Mouse (Mus musculus) layer of hippocampus, adult 9-10 months (tissue): Measurements from ENCODE around the gene Tmem14a.
"Not testable (repeated sequence)": the region's sequence is repeated elsewhere in the genome, so short reads cannot be mapped to it uniquely, and the experiment has no call there.

Source experiments
- DNase-seq: peaks from one replicate; pipeline ENCODE4 v3.0.0; 2022; ENCODE audit warnings: low spot score

Tmem14a gene

DNA sequence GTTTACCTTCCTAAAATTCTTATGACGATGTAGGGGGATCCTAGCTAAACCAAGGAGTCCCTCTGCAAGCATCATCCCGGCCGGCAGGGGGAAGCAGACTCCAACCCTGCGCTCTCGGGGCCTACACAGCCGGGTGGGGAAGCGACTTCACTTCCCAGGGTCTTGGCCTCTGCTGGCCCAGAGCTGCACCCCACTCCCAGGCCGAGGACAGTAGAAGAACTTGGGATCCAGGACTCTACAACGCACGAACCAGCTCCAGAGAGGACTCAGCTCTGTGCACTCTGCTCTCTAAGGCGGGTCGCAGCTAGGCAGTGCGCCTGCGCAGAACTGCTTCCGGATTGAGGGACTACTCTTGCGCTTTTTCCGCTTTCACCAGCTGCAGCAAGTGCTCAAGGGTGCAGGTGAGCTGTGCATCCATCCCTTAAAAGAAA, at the start of gene Tmem14a:
Gene Tmem14a (plus strand): TSS at position 87 of the 431 bp plus-strand sequence.
- DNase-seq = peak; percentile 73

DNA sequence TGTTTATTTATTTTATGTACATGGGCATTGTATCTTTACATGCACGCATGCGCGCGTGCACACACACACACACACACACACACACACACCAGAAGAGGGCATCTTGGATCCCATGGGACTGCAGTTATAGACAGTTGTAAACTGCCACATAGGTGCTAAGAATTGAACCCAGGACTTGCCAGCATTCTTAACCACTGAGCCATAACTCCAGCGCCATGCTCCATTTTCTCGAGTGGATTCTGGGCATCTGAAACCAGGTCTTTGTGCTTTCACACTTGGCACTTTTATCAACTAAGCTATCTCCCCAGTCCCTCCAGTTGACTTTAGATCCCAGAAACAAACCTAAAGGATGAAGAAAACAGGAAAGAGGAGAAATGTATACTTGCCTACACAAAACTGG, 33.2 kb upstream of the Tmem14a start:
- DNase-seq = no peak

- DNase-seq = no peak
Observed at GRCm38 (mm10) chr1:21206241-21206640, 12.1 kb upstream of the Tmem14a start.

DNA sequence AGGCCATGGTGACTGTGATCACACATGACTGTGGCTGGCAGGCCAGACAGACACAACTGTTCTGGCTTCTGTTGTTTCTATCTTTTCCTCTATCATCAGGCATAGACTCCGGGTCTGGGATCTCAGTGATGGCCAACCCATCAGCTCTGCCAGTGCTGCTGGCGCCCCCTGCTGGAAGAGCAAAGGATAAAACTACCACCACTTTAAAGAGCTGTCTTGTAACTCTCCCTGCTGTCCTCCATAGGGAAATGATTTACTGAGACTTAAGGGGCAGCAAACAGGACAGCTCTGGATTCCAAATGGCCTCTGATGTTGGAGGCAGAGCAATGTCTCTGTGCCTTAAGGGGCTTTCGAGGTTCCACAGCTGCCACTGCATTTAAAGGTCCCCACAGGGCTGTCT, 4.8 kb upstream of the Tmem14a start:
- DNase-seq = not testable (repeated sequence)

- not testable (repeated sequence) for DNase-seq
Observed at GRCm38 (mm10) chr1:21213991-21214692, 4.2 kb upstream of the Tmem14a start.

DNA sequence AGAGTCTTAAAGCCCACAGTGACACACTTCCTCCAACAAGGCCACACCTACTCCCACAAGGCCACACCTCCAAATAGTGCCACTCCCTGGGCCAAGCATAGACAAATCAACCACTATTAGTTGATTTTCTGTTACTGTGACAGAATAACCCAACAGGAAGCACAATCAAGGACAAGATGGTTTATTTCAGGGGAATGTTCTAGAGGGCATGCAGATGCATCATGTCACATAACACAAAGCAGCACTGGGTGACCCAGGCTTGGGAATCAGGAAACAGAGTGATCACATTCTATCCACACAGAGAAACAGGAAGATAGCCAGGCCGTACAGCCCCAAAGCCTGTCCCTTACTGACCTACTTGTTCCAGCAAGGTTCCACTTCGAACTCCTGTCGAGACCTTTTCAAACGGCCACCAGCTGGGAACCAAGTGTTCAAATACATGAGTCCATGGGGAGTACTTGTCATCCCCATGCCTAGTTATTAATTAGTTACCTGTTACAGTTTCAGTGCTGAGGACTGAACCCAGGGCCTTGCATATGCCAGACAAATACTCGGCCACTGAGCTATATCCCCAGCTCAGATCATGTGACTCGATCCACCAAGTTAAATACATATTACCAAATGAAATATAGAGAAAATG, 9.5 kb downstream of the Tmem14a start:
- DNase-seq = no peak

DNA sequence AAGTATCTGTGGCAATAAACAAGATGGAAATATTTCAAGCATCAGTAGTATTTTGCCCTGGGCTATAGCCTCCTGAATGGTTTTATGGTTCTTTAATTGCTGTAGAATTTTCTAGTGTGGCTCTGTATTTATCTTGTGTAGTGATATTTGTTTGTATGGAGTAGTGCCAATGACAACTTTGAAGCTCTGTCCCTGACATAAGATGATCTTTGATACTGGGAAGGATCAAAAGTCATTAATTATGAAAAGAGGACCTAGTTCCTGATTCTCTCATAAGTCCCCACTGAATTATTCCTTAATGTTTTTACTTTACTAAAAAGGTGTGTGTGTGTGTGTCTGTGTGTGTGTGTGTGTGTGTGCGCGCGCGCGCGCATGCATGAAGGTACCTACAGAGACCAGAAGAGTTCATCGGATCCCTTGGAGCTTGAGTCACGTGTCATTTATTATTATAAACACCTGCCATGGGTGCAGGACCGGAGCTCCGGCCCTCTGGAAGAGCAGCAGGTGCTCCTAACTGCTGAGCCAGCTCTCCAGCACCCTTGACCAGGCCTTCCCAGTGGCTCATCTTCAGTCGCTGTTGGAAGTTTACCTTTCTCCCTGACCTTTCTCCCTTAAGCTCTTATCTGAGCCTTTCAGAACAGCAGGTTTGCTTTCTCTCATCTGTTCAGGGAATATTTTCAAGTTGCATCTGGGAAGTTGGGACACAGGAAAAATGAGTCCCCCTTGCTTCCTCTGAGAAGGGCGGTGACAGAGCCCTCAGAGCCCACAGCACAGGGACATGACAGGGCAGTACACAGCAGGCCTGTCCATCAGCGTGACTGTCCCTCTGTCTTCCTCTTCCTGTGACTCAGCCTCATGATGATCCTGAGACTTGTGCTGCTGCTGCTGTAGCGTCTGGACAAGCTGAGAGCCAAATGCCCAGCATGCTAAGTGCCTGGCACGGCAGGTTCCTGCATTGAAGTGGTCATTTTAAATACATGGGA, 10.7 kb downstream of the Tmem14a start:
- not testable (repeated sequence) for DNase-seq

DNA sequence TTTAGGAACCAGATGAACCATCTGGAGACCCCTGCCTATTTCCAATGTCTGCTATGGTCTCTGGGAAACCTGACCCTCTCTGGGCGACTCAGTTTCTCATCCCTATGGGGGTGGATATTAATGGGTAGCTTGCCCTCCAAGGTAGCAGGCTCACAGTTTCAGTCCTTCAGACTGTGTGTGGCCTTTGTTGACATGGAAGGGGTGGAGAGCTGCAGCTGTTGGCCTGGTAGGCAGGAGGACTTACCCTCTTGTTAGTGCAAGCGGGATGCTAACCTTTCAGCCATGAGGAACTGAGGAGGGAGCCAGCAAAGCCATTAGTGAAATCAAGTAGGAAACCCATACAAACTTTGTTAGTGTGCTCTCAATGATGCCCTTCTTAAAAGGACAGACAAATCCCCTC, 12.0 kb downstream of the Tmem14a start:
- no peak for DNase-seq

GRCm38 (mm10) chr1:21231744-21232464, 13.5 kb downstream of the Tmem14a start:
- DNase-seq = peak; percentile 27

GRCm38 (mm10) chr1:21232516-21232915, 14.1 kb downstream of the Tmem14a start:
- DNase-seq = no peak

GRCm38 (mm10) chr1:21235359-21235758, 17.0 kb downstream of the Tmem14a start:
- no peak for DNase-seq

- DNase-seq = no peak
Observed at GRCm38 (mm10) chr1:21239911-21240898, 21.8 kb downstream of the Tmem14a start, which contains the start of gene Gsta3. Gene Gsta3, plus strand, starts transcription at chr1:21240589.

- DNase-seq = no peak
Observed at GRCm38 (mm10) chr1:21241096-21241495, 22.7 kb downstream of the Tmem14a start.

- DNase-seq = no peak
Observed at GRCm38 (mm10) chr1:21244290-21244960, 26.1 kb downstream of the Tmem14a start.

DNA sequence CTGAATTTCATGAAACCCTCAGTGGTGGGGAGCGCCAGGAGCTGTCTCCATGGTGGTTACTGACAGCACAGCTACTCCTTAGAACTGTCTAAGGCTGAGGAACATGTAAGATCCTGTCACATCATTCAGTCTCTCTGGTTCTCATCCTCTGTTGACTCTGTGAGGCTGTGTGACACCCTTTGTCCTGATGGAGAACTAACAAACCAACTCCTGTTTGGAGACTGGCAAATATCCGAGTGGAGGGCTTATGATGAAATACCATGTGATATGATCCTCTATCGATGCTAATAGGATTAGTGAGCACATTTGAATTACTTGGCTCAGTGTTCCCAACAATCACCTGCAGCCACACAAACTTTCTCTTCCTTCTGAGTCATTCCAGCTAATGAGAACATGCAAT, 27.8 kb downstream of the Tmem14a start:
- no peak for DNase-seq

- DNase-seq = no peak
Observed at GRCm38 (mm10) chr1:21247896-21248295, 29.5 kb downstream of the Tmem14a start.

DNA sequence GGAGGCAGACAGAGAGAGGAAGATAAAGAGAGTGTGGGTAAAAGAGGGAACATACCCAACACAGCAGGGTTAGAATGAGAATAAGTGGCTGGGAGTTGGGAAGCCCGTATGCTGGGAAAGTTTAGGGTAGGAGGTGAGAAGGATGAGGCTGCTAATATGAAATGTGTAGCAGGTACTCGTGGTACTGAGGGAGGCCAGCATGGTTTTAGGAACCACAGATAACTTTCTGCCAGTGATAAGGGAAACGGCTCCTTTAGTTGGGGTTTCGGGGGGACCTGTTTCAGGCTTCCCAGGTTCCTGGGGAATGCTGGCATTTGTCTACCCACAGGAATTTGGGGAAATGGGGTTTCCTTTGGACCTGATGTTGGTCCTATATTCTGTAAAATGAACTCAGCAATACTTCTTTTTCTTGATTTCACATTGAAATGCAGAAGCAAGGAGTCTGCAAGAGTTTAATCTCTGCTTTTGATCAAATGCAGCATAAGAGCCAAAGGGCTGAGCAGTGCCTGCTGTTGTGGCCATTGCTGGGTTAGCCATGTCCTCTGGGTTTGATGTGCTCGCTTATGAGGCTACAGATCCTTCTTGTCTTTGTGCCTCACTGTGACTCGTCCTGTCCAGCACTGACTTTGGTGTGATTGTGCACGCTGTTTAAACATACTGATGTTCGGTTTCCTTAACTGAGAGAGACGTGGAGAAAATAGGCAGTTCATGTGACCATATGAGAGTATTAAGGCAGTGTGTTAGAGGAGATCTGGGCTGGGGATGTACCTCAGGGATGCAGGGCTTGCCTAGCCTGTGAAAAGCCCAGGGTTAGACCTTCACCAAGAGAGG, 30.4 kb downstream of the Tmem14a start:
- DNase-seq = no peak

GRCm38 (mm10) chr1:21251661-21252060, 33.3 kb downstream of the Tmem14a start:
- DNase-seq = no peak
